ENCODE assay signal across 8 mouse cellular contexts in genomic region chrX:71365011-71365410, GRCm38 (mm10). TPM values are rescaled to one million over a fixed set of nuclear protein-coding genes. Genes with fewer than 3 reads are reported as not detected.
DNase-seq lines count a peak whose midpoint lies in the region; ATAC-seq and TF ChIP-seq lines count a peak whose summit lies in the region.

No protein-coding gene starts in this region.

- intact Hi-C loops in heart, postnatal 25 days (cut with DNase I), result no loop called here
- intact Hi-C loops in left cerebral cortex, adult 2 months (cut with DNase I), result loop anchor here (5.0 to 10.0 kb wide), 2 partner anchors 313 to 890 kb away; partner anchors contain the start of genes Mamld1 and Tmem185a

- peak overlapping the region; percentile 83 for H3K4me3 ChIP-seq in erythroblast, embryonic 14.5 days (replicated peaks)
- H3K4me3 ChIP-seq in hindbrain, embryonic 11.5 days (ENCODE audit: low read depth, low read length), result peak overlapping the region; percentile 51
- peak overlapping the region; percentile 66 for H3K4me3 ChIP-seq in left cerebral cortex, adult 2 months

- peaks cover 27% of the 10 kb centered on the region for H3K4me1 ChIP-seq in erythroblast, embryonic 14.5 days (ENCODE audit: control insufficient read depth)
- H3K4me1 ChIP-seq in hindbrain, embryonic 11.5 days (replicated peaks; ENCODE audit: control insufficient read depth, insufficient read depth, low read length), result no peaks in the 10 kb centered on the region

- 18% methylated on average over 10 of the region's 20 CpGs for WGBS in hindbrain, embryonic 11.5 days

- H3K9ac ChIP-seq in hindbrain, embryonic 11.5 days (ENCODE audit: low read depth, low read length), result peak overlapping the region; percentile 60

- no peak for TF ChIP-seq CTCF in left cerebral cortex, adult 2 months (IDR thresholded peaks at IDR 0.05)

- peak; percentile 23 to 46 for DNase-seq in heart, adult 18-20 months
- DNase-seq in heart, postnatal 25 days (ENCODE audit: low spot score), result no peak
- DNase-seq in adrenal gland, postnatal 36 days, result peak; percentile 18 to 29
- no peak for DNase-seq in hindbrain, embryonic 11.5 days (ENCODE audit: low spot score)
- peak; percentile 10 to 20 for DNase-seq in left cerebral cortex, adult 2 months (ENCODE audit: extremely low spot score in 1 of 2, low spot score in 2 of 2)
- peak; percentile 44 for DNase-seq in splenic B cell, adult 2 months (ENCODE audit: low read depth, low spot score)

- H3K27ac ChIP-seq in hindbrain, embryonic 11.5 days (ENCODE audit: low read depth, low read length), result peak overlapping the region; percentile 68; the same call in 1 of the 2 replicates
- peak overlapping the region; percentile 91 for H3K27ac ChIP-seq in left cerebral cortex, adult 2 months

- H3K36me3 ChIP-seq in erythroblast, embryonic 14.5 days (ENCODE audit: control insufficient read depth), result peaks cover 2% of the 10 kb centered on the region
- H3K36me3 ChIP-seq in hindbrain, embryonic 11.5 days (ENCODE audit: control insufficient read depth, insufficient read depth, low read length), result no peaks in the 10 kb centered on the region
- H3K36me3 ChIP-seq in splenic B cell, adult 2 months (ENCODE audit: control insufficient read depth, insufficient read depth, low read length, poor library complexity, severe bottlenecking), result no peaks in the 10 kb centered on the region

- peak overlapping the region; percentile 51 for H3K4me2 ChIP-seq in hindbrain, embryonic 11.5 days (replicated peaks; ENCODE audit: low read depth, low read length)

- H3K9me3 ChIP-seq in erythroblast, embryonic 14.5 days (ENCODE audit: control insufficient read depth, low read length), result peaks cover 2% of the 10 kb centered on the region; the same call in 1 of the 2 replicates
- no peaks in the 10 kb centered on the region for H3K9me3 ChIP-seq in hindbrain, embryonic 11.5 days (ENCODE audit: control insufficient read depth, low read length)

- no peaks in the 10 kb centered on the region for H3K27me3 ChIP-seq in erythroblast, embryonic 14.5 days (ENCODE audit: control insufficient read depth)
- H3K27me3 ChIP-seq in hindbrain, embryonic 11.5 days (ENCODE audit: control insufficient read depth, insufficient read depth, low read length), result no peaks in the 10 kb centered on the region
- H3K27me3 ChIP-seq in splenic B cell, adult 2 months (ENCODE audit: control insufficient read depth, insufficient read depth, low read length, poor library complexity, severe bottlenecking), result no peaks in the 10 kb centered on the region

- ATAC-seq in hindbrain, embryonic 11.5 days (ENCODE audit: low FRiP score), result peak; percentile 83
- ATAC-seq in megakaryocyte-erythroid progenitor cell, adult 5-6 weeks (replicated peaks; ENCODE audit: low FRiP score, low TSS enrichment, poor library complexity, severe bottlenecking), result 0 out of 2 replicates have a peak, but pooled peaks have one; percentile 46

RNA-seq across cellular contexts. Expression of gene Mtmr1, which starts 0.5 kb away (rescaled TPM):
- total RNA-seq in heart, adult 18-20 months (2021), result 10 to 100 TPM; 25.4 to 25.8 TPM
- 10 to 100 TPM; 27.6 to 27.8 TPM for total RNA-seq in heart, postnatal 25 days (2021)
- 10 to 100 TPM; 30.6 to 34.8 TPM for total RNA-seq in adrenal gland, postnatal 36 days (2021)
- 0.10 TPM in 1 of 2 replicates, not detected in the other for polyA plus RNA-seq in erythroblast, embryonic 14.5 days (2012)
- 14.6 and 14.7 TPM in 2 replicates for polyA plus RNA-seq in hindbrain, embryonic 11.5 days (2014; fragmentation: Nextera tagmentation; extraction: Ambion mirVana)
- 10 to 100 TPM; 44.4 to 47.4 TPM for total RNA-seq in left cerebral cortex, adult 2 months (2021)
- total RNA-seq in megakaryocyte-erythroid progenitor cell, adult 5-6 weeks (2014; fragmentation: Nextera tagmentation), result 18.2 and 20.3 TPM in 2 replicates
- 23.1 and 24.2 TPM in 2 replicates for total RNA-seq in megakaryocyte-erythroid progenitor cell, adult 5-6 weeks (2017)

Comparison
In these comparisons a context has a peak if more than half of its experiments do, and no peak if none do; other contexts are left out.
1. DNase-seq: peak in heart, adult 18-20 months (2 of 2), adrenal gland, postnatal 36 days (2 of 2), left cerebral cortex, adult 2 months (2 of 2) and splenic B cell, adult 2 months (single experiment); none in heart, postnatal 25 days (single experiment) and hindbrain, embryonic 11.5 days (single experiment).
2. Peak in every context shown above with its lines, with median percentiles within 50 percentile points of each other: H3K4me3 ChIP-seq.